9 mouse cellular contexts compared by ENCODE assay signal in the genomic region with DNA sequence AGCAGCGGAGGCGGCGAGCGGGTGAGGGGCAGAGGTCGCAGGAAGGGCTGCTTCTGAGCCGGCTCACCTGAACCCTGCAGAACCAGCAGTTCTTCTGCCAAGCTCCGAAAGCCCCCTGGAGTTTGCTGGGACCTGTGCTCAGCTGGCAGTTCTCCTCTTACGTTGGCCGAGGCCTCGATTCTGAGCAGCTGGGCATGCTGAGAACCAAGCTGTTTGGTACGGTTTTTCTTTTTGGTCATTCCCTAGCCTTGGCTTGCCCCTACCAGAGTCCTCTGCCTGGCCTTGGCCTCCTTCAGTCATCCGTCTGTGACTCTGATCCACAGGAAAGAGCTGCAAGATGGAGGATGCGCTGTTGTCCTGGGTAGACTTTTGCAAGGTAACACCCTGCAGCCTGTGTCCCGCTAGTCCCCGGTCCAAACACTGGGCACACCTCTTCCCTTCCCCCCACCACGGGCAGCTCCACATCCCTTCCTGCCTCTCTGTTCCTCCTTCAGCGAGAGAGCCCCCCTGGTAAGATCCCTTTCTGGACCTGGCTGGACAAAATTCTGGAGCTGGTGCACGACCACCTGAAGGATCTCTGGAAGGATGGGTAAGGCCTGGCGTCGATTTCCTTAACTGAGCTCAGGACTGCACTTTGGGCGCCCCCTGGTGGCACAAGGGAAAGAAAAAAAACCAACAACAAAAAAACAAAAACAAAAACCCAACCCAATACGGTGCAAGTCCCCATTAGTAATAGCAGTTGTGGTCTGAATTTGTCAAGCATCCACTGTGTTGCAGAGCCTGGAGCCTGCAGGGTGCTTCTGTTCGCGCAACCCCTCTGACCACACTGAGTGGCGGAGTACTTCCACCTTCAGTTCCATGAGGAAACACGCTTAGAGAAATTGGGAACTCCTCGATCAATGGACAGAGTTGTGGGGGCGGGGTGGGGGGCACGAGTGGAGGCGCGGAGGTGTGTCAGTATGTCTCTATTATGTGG. TPM values are rescaled to one million over a fixed set of nuclear protein-coding genes. Genes with fewer than 3 reads are reported as not detected.
A peak's percentile ranks its signal among the peaks of the same experiment; 100 is the strongest.
DNase-seq lines count a peak whose midpoint lies in the region; ATAC-seq and TF ChIP-seq lines count a peak whose summit lies in the region.
"Had no signal": no experiment of that assay in that cellular context is flagged by ENCODE, and none has a peak within 500 bp of the region (broad histone marks: within the 10 kb centered on the region; RNA-seq: fewer than 3 reads in every experiment).

No protein-coding gene starts in this region.

- no peaks in the 10 kb centered on the region for H3K27me3 ChIP-seq in testis, adult 2 months (ENCODE audit: control insufficient read depth, insufficient read depth, low read length)
- H3K27me3 ChIP-seq in hindbrain, embryonic 11.5 days (ENCODE audit: control insufficient read depth, insufficient read depth, low read length) = no peaks in the 10 kb centered on the region
- no peaks in the 10 kb centered on the region for H3K27me3 ChIP-seq in limb, embryonic 11.5 days (ENCODE audit: control insufficient read depth, insufficient read depth, low read length)
- no peaks in the 10 kb centered on the region for H3K27me3 ChIP-seq in midbrain, postnatal 0 days (ENCODE audit: insufficient read depth, low read length)
- no peaks in the 10 kb centered on the region for H3K27me3 ChIP-seq in splenic B cell, adult 2 months (ENCODE audit: control insufficient read depth, insufficient read depth, low read length, poor library complexity, severe bottlenecking)
- H3K27me3 ChIP-seq: stomach, embryonic 15.5 days had no signal

- no peaks in the 10 kb centered on the region for H3K36me3 ChIP-seq in testis, adult 2 months (ENCODE audit: control insufficient read depth, insufficient read depth, low read length)
- H3K36me3 ChIP-seq in hindbrain, embryonic 11.5 days (ENCODE audit: control insufficient read depth, insufficient read depth, low read length) = no peaks in the 10 kb centered on the region; the same call in 1 of the 2 replicates
- H3K36me3 ChIP-seq in limb, embryonic 11.5 days (ENCODE audit: control insufficient read depth, insufficient read depth, low read length) = no peaks in the 10 kb centered on the region
- H3K36me3 ChIP-seq in midbrain, postnatal 0 days (ENCODE audit: insufficient read depth, low read length) = peaks cover 45% of the 10 kb centered on the region
- H3K36me3 ChIP-seq in splenic B cell, adult 2 months (ENCODE audit: control insufficient read depth, insufficient read depth, low read length, poor library complexity, severe bottlenecking) = peaks cover 23% of the 10 kb centered on the region

- no peak for TF ChIP-seq POLR2A in testis, adult 2 months (IDR thresholded peaks at IDR 0.05; ENCODE audit: control insufficient read depth, low read depth, low read length)

- H3K4me3 ChIP-seq in testis, adult 2 months (ENCODE audit: control insufficient read depth, low read depth, low read length) = no peak overlapping the region
- H3K4me3 ChIP-seq in hindbrain, embryonic 11.5 days (ENCODE audit: low read depth, low read length) = no peak overlapping the region
- H3K4me3 ChIP-seq in limb, embryonic 11.5 days (ENCODE audit: low read depth, low read length) = no peak overlapping the region
- no peak overlapping the region for H3K4me3 ChIP-seq in midbrain, postnatal 0 days (ENCODE audit: low read depth, low read length)
- H3K4me3 ChIP-seq: stomach, embryonic 15.5 days had no signal

- peak; percentile 67 for ATAC-seq in erythroid progenitor cell, adult 5-6 weeks (replicated peaks; ENCODE audit: low FRiP score, poor library complexity, severe bottlenecking)
- peak; percentile 33; the same call in 1 of the 2 replicates for ATAC-seq in hindbrain, embryonic 11.5 days (ENCODE audit: low FRiP score)
- peak; percentile 69; the same call in 1 of the 2 replicates for ATAC-seq in limb, embryonic 11.5 days (ENCODE audit: insufficient number of reproducible peaks, low FRiP score, low TSS enrichment, low read depth)
- peak; percentile 56 for ATAC-seq in midbrain, postnatal 0 days (ENCODE audit: low FRiP score)

- H3K4me2 ChIP-seq in hindbrain, embryonic 11.5 days (replicated peaks; ENCODE audit: low read depth, low read length) = no peak overlapping the region
- H3K4me2 ChIP-seq in limb, embryonic 11.5 days (ENCODE audit: low read depth, severe bottlenecking) = no peak overlapping the region
- H3K4me2 ChIP-seq in midbrain, postnatal 0 days (ENCODE audit: low read depth, low read length, poor library complexity, severe bottlenecking) = no peak overlapping the region
- H3K4me2 ChIP-seq: stomach, embryonic 15.5 days had no signal

- no peaks in the 10 kb centered on the region for H3K9me3 ChIP-seq in hindbrain, embryonic 11.5 days (ENCODE audit: control insufficient read depth, low read length)
- no peaks in the 10 kb centered on the region for H3K9me3 ChIP-seq in limb, embryonic 11.5 days (ENCODE audit: control insufficient read depth, low read length)
- no peaks in the 10 kb centered on the region for H3K9me3 ChIP-seq in midbrain, postnatal 0 days (ENCODE audit: low read length)
- H3K9me3 ChIP-seq: stomach, embryonic 15.5 days had no signal

- WGBS in hindbrain, embryonic 11.5 days = 65% methylated on average over 31 of the region's 31 CpGs
- WGBS in limb, embryonic 11.5 days = 66% methylated on average over 31 of the region's 31 CpGs
- WGBS in midbrain, postnatal 0 days = 63% methylated on average over 31 of the region's 31 CpGs

- H3K27ac ChIP-seq in testis, adult 2 months (ENCODE audit: control insufficient read depth, insufficient read depth, low read depth, low read length) = no peak overlapping the region
- no peak overlapping the region for H3K27ac ChIP-seq in hindbrain, embryonic 11.5 days (ENCODE audit: low read depth, low read length)
- H3K27ac ChIP-seq in limb, embryonic 11.5 days (replicated peaks; ENCODE audit: low read depth, low read length) = no peak overlapping the region
- H3K27ac ChIP-seq in midbrain, postnatal 0 days (ENCODE audit: low read depth, low read length) = no peak overlapping the region
- H3K27ac ChIP-seq: stomach, embryonic 15.5 days had no signal

- DNase-seq in testis, postnatal 14 days (ENCODE audit: low spot score) = no peak
- peak; percentile 54 for DNase-seq in c-Kit-negative CD71-positive TER-119-positive erythroid progenitor cells, embryonic 14.5 days (ENCODE audit: low read depth, low spot score)
- DNase-seq in hindbrain, embryonic 11.5 days (ENCODE audit: low spot score) = peak; percentile 88
- peak; percentile 87 for DNase-seq in limb, embryonic 11.5 days (ENCODE audit: low spot score)
- DNase-seq in midbrain, postnatal 0 days (ENCODE audit: low spot score) = peak; percentile 86
- DNase-seq in splenic B cell, adult 2 months (ENCODE audit: low read depth, low spot score) = peak; percentile 78

- no peaks in the 10 kb centered on the region for H3K4me1 ChIP-seq in testis, adult 2 months (ENCODE audit: control insufficient read depth, insufficient read depth, low read length)
- H3K4me1 ChIP-seq in hindbrain, embryonic 11.5 days (replicated peaks; ENCODE audit: control insufficient read depth, insufficient read depth, low read length) = no peaks in the 10 kb centered on the region
- H3K4me1 ChIP-seq in limb, embryonic 11.5 days (ENCODE audit: control insufficient read depth, insufficient read depth, low read length) = no peaks in the 10 kb centered on the region
- H3K4me1 ChIP-seq in midbrain, postnatal 0 days (ENCODE audit: insufficient read depth, low read length) = no peaks in the 10 kb centered on the region
- H3K4me1 ChIP-seq: stomach, embryonic 15.5 days had no signal

- H3K9ac ChIP-seq in hindbrain, embryonic 11.5 days (ENCODE audit: low read depth, low read length) = no peak overlapping the region
- H3K9ac ChIP-seq in limb, embryonic 11.5 days (ENCODE audit: low read length) = no peak overlapping the region
- no peak overlapping the region for H3K9ac ChIP-seq in midbrain, postnatal 0 days (replicated peaks; ENCODE audit: low read length, poor library complexity, severe bottlenecking)
- H3K9ac ChIP-seq: stomach, embryonic 15.5 days had no signal

- peak; percentile 49; the same call in 1 of the 2 replicates for TF ChIP-seq CTCF in testis, adult 2 months (IDR thresholded peaks at IDR 0.05; ENCODE audit: control insufficient read depth, insufficient read depth, insufficient replicate concordance, low read depth, low read length)
- TF ChIP-seq CTCF in midbrain, postnatal 0 days (IDR thresholded peaks at IDR 0.05) = peak; percentile 85

RNA-seq across cellular contexts. Expression of gene Stat2, which starts 13.5 kb away (rescaled TPM):
- polyA plus RNA-seq in testis, adult 2 months (2012; rRNA removed) = 6.0 and 6.6 TPM in 2 replicates
- total RNA-seq in erythroid progenitor cell, adult 5-6 weeks (2015; ENCODE audit: low replicate concordance) = 35.6 and 37.5 TPM in 2 replicates
- 30.0 and 40.0 TPM in 2 replicates for total RNA-seq in erythroid progenitor cell, adult 5-6 weeks (2017; ENCODE audit: low replicate concordance)
- polyA plus RNA-seq in hindbrain, embryonic 11.5 days (2014; fragmentation: Nextera tagmentation; extraction: Ambion mirVana) = 15.4 and 17.3 TPM in 2 replicates
- polyA plus RNA-seq in limb, embryonic 11.5 days (2014; fragmentation: Nextera tagmentation; extraction: Ambion mirVana) = 12.0 and 14.0 TPM in 2 replicates
- total RNA-seq in midbrain, postnatal 0 days (2014; rRNA removed) = 8.7 and 9.8 TPM in 2 replicates
- 10.5 and 12.9 TPM in 2 replicates for polyA plus RNA-seq in midbrain, postnatal 0 days (2015; fragmentation: Nextera tagmentation; extraction: Ambion mirVana)

RNA-seq across cellular contexts. Expression of gene Il23a, which starts 14.7 kb away (rescaled TPM):
- polyA plus RNA-seq in testis, adult 2 months (2012; rRNA removed) = 0.06 and 0.36 TPM in 2 replicates
- not detected in 2 replicates for total RNA-seq in erythroid progenitor cell, adult 5-6 weeks (2015; ENCODE audit: low replicate concordance)
- total RNA-seq in erythroid progenitor cell, adult 5-6 weeks (2017; ENCODE audit: low replicate concordance) = 0.39 TPM in 1 of 2 replicates, not detected in the other
- polyA plus RNA-seq in hindbrain, embryonic 11.5 days (2014; fragmentation: Nextera tagmentation; extraction: Ambion mirVana) = 0.28 TPM in 1 of 2 replicates, not detected in the other
- polyA plus RNA-seq in limb, embryonic 11.5 days (2014; fragmentation: Nextera tagmentation; extraction: Ambion mirVana) = not detected in 2 replicates
- not detected in 2 replicates for total RNA-seq in midbrain, postnatal 0 days (2014; rRNA removed)
- polyA plus RNA-seq in midbrain, postnatal 0 days (2015; fragmentation: Nextera tagmentation; extraction: Ambion mirVana) = 0.12 TPM in 1 of 2 replicates, not detected in the other

RNA-seq across cellular contexts. Expression of gene Apof, which starts 15.4 kb away (rescaled TPM):
- polyA plus RNA-seq in testis, adult 2 months (2012; rRNA removed) = 0.44 and 0.60 TPM in 2 replicates
- not detected in 2 replicates for total RNA-seq in erythroid progenitor cell, adult 5-6 weeks (2015; ENCODE audit: low replicate concordance)
- total RNA-seq in erythroid progenitor cell, adult 5-6 weeks (2017; ENCODE audit: low replicate concordance) = not detected in 2 replicates
- polyA plus RNA-seq in hindbrain, embryonic 11.5 days (2014; fragmentation: Nextera tagmentation; extraction: Ambion mirVana) = not detected in 2 replicates
- polyA plus RNA-seq in limb, embryonic 11.5 days (2014; fragmentation: Nextera tagmentation; extraction: Ambion mirVana) = not detected in 2 replicates
- 0.42 TPM in 1 of 2 replicates, not detected in the other for total RNA-seq in midbrain, postnatal 0 days (2014; rRNA removed)
- polyA plus RNA-seq in midbrain, postnatal 0 days (2015; fragmentation: Nextera tagmentation; extraction: Ambion mirVana) = 0.20 and 0.83 TPM in 2 replicates

RNA-seq across cellular contexts. Expression of gene Pan2, which starts 19.2 kb away (rescaled TPM):
- polyA plus RNA-seq in testis, adult 2 months (2012; rRNA removed) = 21.1 and 24.6 TPM in 2 replicates
- 34.8 and 42.9 TPM in 2 replicates for total RNA-seq in erythroid progenitor cell, adult 5-6 weeks (2015; ENCODE audit: low replicate concordance)
- total RNA-seq in erythroid progenitor cell, adult 5-6 weeks (2017; ENCODE audit: low replicate concordance) = 27.0 and 27.5 TPM in 2 replicates
- 30.5 and 31.2 TPM in 2 replicates for polyA plus RNA-seq in hindbrain, embryonic 11.5 days (2014; fragmentation: Nextera tagmentation; extraction: Ambion mirVana)
- polyA plus RNA-seq in limb, embryonic 11.5 days (2014; fragmentation: Nextera tagmentation; extraction: Ambion mirVana) = 37.5 and 38.7 TPM in 2 replicates
- 18.3 and 19.0 TPM in 2 replicates for total RNA-seq in midbrain, postnatal 0 days (2014; rRNA removed)
- polyA plus RNA-seq in midbrain, postnatal 0 days (2015; fragmentation: Nextera tagmentation; extraction: Ambion mirVana) = 12.5 and 13.4 TPM in 2 replicates

RNA-seq across cellular contexts. Expression of gene Apon, which starts 30.0 kb away (rescaled TPM):
- 0.05 TPM in 1 of 2 replicates, not detected in the other for polyA plus RNA-seq in testis, adult 2 months (2012; rRNA removed)
- 2.9 and 4.7 TPM in 2 replicates for total RNA-seq in erythroid progenitor cell, adult 5-6 weeks (2015; ENCODE audit: low replicate concordance)
- total RNA-seq in erythroid progenitor cell, adult 5-6 weeks (2017; ENCODE audit: low replicate concordance) = 1.7 TPM in 1 of 2 replicates, not detected in the other
- polyA plus RNA-seq in hindbrain, embryonic 11.5 days (2014; fragmentation: Nextera tagmentation; extraction: Ambion mirVana) = 0.17 and 0.36 TPM in 2 replicates
- polyA plus RNA-seq in limb, embryonic 11.5 days (2014; fragmentation: Nextera tagmentation; extraction: Ambion mirVana) = 0.50 and 0.52 TPM in 2 replicates
- total RNA-seq in midbrain, postnatal 0 days (2014; rRNA removed) = not detected in 2 replicates
- not detected in 2 replicates for polyA plus RNA-seq in midbrain, postnatal 0 days (2015; fragmentation: Nextera tagmentation; extraction: Ambion mirVana)
